Mouse (Mus musculus): ENCODE measurements around the gene Eps8l1. TPM values are rescaled to one million over a fixed set of nuclear protein-coding genes. Genes with fewer than 3 reads are reported as not detected.
"Not testable (repeated sequence)": the region's sequence is repeated elsewhere in the genome, so short reads cannot be mapped to it uniquely, and the experiment has no call there.

Gene Eps8l1
- 1 to 10 TPM; 3.2 to 3.5 TPM for total RNA-seq (2021)

DNA sequence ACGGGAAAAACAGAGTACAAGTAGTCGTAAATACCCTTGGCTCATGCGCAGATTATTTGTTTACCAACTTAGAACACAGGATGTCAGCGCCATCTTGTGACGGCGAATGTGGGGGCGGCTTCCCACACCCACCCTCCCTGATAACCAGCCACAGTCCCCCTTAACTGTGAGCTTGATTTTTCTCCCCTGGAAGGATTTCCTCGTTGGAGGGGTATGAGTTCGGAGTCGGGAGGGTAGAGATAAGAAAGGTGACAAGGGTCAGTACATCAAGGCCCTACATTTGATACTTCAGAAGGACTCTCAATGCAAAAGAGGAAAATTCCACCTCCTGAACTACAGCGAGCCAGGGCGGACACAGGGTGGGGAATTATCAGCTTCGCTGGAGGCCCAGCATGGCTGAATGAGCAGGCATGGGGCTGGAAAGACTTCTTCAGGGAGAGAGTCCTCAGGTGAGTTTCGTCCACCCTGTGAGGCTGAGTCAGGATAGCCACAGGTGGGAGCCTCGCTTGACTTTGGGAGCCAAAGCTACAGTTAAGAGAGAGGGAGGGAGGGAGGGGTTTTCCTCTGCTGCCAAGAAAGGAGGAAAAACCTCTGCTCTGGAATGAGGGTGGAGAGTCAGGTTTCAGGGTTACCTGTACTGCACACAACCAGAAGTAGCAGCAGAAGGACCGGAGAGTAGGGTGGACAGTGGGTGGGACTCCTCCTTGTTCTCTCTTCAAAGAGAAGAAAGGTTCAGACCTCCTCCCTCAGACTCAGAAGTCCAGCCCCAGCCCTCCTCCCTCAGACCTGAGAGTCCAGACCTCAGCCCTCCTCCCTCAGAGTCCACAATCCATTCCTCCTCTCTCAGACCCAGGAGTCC lies at the start of gene Eps8l1:
Eps8l1 (plus strand) TSS at position 99 of the 859 bp plus-strand sequence.
- intact Hi-C loops (cut with DNase I) = no loop called here
- no peak for DNase-seq

DNA sequence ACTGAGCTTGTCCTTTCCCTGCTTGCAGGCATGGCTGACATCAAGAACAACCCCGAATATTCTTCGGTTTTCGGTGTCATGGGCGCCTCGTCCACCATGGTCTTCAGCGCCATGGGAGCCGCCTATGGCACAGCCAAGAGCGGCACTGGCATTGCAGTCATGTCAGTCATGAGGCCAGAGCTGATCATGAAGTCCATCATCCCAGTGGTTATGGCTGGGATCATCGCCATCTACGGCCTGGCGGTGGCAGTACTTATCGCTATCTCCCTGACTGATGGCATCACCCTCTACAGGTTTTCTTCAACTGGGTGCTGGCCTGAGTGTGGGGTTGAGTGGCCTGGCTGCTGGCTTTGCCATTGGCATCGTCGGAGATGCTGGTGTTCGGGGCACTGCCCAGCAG lies 48.1 kb upstream of the Eps8l1 start:
- DNase-seq; intact Hi-C loops (cut with DNase I): not testable (repeated sequence)

DNA sequence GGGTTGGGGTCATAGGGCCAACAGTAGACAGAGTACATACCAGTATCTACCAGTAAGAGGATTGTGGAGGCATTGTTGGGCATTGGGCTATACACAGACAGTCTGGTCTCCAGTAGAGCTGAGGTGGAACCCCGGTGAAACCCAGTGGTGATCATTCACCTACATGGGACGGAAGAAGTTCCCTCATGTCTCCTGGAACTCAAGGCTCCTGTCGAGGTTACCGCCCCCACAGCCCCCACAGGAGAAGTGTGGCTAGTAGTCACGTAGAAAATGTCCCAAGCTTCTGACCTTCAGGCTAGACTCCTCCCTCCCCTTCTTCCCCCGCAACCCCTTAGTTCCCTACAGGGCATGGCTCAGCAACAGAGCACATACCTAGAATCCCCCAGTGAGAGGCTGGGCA lies 40.8 kb upstream of the Eps8l1 start:
- no peak for DNase-seq
- intact Hi-C loops (cut with DNase I) = no loop called here

DNA sequence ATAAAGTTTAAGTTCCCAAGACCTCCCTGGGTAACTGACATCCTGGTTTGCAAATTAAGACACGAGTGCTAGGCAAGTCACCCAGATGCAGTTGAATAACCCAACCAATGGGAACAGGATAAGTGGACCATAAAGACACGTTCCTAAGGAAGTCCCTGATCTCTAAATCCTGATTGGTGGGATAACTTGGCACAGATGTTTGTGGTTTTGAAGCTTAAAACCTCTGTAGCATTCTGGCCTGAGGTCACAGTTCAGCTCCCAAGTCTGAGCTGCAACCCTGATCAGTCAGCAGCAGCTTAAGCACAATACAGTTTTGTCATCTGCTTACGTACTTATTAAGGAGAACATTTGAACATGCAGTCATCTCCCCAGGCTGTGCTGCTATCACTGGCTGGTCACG lies 40.2 kb upstream of the Eps8l1 start:
- no peak for DNase-seq
- intact Hi-C loops (cut with DNase I) = no loop called here

DNA sequence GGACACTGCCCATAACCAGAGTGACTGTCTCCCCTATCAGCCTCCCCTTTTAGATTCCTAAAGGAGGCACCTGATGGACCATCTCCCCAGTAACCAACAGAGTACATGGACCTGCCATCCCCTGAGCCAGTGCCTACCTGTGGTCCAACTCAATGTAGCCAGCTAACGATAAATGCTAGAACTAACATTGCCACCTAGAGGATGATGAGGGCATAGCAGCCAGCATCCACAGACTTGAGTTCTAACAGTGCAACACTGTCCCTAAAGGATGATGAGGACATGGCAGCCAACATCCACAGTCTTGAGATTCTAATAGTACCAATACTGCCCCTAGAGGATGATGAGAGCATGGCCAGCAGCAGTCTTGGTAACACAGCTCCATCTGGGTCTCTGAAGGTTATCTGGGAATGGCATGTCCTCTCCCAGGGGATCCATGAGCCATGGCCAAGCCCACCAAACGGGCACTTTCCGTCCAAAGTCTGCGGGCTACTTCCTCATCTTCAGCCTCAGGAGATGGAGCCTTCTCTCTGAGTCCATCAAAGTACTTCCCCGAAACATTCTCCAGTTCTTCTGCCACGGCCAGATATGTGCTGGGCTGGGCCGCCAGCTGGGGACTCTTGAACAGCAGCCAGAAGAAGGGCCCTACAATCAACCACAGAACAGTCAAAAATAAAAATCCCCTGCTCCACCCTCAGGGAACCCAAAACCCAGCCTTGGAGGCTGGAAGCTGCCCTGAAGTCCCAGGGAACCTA lies 33.1 kb upstream of the Eps8l1 start:
- intact Hi-C loops (cut with DNase I) = loop anchor here (1.0 to 5.0 kb wide), 4 partner anchors 130 to 820 kb away; no protein-coding TSS in a partner anchor
- DNase-seq = peak; percentile 90 to 93

DNA sequence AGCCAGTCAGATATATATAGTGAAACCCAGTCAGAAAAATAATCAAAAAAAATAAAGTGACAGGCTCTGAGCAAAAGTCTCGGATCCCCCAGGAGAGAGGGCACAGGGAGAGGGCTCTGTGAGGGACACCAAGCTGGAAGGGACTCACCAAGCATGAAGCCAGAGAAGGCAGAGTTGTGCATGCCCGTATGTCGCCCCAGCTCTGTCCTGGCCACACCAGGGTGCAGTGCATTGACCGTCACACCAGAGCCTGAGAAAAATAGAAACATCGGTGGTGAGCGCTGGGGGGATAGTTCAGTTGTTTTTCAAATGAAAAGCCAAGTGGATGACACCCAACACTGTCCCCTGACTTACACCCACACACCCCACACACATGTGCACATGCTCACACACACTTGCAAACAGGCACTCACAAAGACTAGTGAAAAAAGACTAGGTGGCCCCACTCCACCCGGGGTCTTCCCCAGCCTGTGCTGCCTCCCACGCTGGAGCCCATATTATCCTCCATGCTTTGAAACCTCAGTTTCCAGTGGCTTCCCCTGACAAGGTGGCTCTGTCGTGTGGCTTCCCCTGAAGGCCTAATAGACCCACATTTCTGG lies 30.1 kb upstream of the Eps8l1 start:
- DNase-seq = no peak
- intact Hi-C loops (cut with DNase I) = loop anchor here (1.0 kb wide), 1 partner anchor 95 kb away; no protein-coding TSS in a partner anchor

DNA sequence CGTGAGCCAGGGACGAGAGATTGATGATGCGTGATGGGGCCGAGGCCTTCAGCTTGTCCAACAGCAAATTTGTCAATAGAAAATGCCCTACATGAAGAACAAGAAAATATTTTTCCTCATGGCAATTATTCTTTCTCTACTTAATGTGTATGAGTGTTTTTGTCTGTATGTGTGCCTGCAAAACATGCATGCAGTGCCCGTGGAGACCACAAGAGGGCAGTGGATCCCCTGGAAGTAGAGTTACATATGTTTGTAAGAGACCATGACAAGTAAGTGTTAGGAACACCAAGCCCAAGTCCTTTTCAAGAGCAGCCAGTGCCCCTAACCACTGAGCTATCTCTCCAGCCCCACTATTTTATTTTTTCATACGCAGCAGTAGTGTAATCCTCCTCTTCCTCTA lies 28.9 kb upstream of the Eps8l1 start:
- DNase-seq = peak; percentile 71 to 82
- intact Hi-C loops (cut with DNase I) = loop anchor here (1.0 kb wide), 1 partner anchor 40 kb away; no protein-coding TSS in a partner anchor

DNA sequence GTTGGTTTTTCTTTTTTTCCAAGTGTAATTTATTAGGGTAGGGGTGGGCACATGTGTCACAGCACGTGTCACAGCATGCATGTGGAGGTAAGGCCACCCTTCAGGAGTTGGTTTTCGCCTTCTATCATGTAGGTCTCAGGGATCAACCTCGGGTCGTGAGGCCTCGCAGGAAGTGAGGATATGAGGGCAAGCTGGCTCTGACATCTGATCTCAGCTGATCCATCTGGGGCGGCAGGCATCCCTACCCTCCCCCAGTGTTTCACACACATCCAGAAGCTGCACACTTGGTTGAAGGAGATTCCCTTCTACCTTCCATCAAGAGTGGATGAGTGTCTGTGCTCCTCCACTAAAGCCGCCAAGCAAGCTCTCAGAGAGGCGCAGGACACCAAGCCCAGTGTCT lies 28.4 kb upstream of the Eps8l1 start:
- intact Hi-C loops (cut with DNase I) = no loop called here
- no peak for DNase-seq

DNA sequence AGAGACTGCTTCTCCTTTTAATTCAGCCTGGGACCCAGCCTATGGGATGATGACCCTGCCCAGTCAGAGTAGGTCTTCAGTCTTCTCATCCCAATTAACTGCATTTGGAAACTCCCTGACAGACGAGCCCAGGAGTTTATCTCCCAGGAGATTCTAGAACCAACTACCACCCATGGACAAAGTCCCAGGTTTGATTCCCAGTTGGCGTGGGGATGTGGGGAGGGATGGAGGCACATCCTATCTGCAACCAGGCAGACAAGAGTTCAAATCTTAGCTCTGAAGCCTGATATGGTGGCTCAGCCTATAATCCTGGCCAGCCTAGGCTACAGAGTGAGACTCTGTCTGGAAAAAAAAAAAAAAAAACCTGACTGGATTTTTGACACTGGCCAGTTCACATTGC lies 22.8 kb upstream of the Eps8l1 start:
- intact Hi-C loops (cut with DNase I) = no loop called here
- DNase-seq = no peak

DNA sequence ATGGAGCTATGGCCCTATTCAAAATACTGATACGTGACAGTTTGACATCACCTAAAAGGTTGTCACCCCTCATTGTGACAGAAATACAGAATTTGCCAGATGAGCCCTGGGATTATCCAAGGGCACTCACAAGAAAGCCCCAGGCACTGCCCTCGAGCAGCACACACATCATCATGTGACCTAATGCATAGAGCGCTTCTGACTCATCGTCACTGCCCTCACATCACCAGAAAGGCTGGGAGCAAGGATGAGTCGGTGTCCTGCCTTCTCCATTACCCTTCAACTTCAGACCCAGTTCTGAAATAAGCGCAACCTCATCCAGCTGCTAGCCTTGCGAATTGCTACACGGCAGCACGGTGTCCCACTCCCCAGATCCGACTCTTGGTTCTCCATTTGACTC lies 19.9 kb upstream of the Eps8l1 start:
- intact Hi-C loops (cut with DNase I) = no loop called here
- DNase-seq = no peak

DNA sequence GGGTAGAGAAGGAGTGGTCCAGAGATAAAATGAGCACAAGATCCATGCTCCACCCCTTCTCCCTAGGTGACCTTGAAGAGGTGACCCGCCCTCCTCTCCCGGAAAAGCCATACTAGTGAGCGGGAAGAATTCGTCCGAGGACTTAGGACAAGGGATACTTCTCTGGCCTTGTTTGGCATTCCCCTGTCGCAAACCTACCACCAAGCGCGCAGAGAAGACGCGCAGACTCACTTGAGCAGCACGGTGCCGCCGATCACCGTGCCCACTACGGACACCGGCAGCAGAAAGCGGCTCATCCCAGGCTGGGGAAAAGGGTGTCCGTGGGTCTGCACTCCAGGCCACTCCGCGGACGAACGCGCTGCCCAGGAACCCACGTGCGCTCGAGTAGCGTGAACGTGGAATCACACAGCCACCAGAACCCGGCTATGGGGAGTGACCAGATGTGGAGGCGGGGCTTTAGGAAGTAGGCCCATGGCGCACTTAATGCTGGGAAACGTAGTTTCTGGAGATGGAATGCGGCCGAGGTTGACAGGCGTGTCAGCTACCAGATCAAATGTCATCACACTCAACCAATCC lies 15.2 kb upstream of the Eps8l1 start, which contains the start of gene Rdh13:
Rdh13 (minus strand) TSS at position 434 of the 576 bp plus-strand sequence.
- peak; percentile 94 to 95 for DNase-seq
- intact Hi-C loops (cut with DNase I) = no loop called here

DNA sequence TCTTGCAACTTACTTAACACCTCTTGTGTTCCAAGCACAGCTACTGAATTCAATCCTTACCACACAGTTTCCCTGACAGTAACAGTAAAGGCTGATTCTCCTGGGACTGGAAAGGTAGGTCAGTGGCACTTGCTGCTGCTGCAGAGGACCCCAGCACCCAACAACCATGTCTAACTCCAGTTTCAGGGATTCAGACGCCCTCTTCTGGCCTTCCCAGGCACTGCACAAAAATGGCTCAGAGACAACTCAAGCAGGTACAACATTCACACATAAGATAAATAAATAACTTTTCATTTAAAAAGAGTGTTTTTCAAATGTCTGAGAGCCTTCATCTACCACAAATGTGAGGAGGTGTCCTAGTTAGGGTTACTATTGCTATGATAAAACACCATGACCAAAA lies 13.3 kb upstream of the Eps8l1 start:
- intact Hi-C loops (cut with DNase I) = no loop called here
- no peak for DNase-seq

DNA sequence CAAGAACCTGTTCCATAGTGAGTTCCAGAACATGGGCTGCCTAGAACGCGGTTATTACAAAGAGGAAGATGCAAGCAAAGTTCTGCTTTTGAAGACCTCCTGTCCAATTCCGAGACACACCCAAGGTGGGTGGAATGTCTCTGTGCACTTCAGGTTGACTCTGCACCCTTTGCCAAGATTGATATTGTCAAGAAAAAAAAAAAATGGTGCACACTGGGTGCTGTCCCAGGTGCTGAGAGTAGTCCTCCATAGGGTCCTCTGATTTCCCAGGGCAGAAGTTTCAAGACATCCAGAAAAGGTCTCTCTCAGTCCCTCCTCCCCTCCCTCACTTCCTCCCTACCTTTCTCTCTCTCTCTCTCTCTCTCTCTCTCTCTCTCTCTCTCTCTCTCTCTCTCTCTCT lies 12.0 kb upstream of the Eps8l1 start:
- intact Hi-C loops (cut with DNase I) = no loop called here
- no peak for DNase-seq

DNA sequence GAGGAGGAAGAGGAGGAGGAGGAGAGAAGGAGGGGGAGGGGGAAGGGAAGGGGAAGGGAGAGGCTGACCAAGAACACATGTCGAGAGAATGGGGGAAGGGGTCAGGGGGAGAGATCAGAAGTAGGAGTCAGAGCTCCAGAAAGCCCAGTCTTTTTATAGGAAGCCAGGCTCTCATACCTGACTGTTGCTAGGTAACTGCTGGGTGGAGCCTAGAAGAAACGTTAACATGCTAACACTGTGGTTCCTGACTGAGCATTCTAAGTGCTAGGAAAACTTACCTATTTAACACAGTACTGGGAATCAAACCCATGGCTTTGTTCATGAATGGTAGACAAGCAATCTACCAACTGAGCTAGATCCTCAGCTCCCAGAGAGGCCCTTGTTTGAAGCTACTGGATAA lies 11.3 kb upstream of the Eps8l1 start:
- intact Hi-C loops (cut with DNase I) = no loop called here
- no peak for DNase-seq

DNA sequence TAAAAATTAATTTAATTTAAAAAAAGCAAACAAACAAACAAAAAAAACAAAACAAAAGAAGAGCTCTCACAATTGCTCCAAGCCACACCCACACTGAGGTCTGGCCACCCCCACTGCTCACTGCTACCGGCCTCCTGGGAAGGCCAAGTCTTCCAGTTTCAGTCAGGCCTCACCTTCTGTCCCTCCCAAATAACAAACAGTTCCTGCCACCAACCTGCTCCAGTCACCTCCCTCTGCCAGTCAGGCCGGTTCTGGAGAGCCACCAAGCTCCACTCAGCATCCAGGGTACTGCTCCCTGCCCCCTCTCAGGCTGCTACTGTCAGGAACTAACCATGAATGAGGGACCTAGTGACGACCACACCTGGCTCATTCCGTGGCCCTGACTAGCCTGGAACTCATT lies 7.8 kb upstream of the Eps8l1 start:
- intact Hi-C loops (cut with DNase I) = no loop called here

DNA sequence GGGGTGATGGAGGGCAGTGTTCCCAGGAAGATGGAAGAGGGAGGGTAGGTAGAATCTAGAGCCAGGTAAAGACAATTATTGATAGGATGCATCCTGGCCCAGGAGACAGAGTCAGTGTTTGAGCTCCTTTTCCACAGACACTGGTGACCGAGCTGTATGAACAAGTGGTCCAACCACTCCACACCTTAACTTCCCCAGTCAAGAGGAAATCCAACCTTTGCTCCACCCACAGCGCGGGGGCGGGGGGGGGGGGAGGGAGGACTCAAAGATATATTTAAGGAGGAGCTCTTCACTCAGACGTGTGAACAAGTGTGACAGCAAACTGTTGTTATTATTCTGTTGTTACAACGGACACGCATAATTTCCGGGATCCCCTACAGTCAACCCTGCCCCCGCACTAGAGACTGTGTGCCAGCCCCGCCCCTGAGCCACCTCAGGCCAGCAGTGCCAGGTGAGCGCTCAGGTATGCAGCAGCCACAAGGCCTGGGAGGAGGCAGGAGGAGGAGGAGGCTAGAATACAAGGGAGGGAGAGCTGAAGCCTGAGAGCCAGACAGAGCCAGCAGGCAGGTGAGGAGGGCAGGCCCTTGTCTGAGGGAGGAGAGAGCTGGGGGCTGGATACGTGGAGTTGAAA lies 3.8 kb downstream of the Eps8l1 start:
- DNase-seq = no peak
- intact Hi-C loops (cut with DNase I) = no loop called here

More for the DNA sequence above, 7.8 kb upstream of the Eps8l1 start:
- no peak for DNase-seq

DNA sequence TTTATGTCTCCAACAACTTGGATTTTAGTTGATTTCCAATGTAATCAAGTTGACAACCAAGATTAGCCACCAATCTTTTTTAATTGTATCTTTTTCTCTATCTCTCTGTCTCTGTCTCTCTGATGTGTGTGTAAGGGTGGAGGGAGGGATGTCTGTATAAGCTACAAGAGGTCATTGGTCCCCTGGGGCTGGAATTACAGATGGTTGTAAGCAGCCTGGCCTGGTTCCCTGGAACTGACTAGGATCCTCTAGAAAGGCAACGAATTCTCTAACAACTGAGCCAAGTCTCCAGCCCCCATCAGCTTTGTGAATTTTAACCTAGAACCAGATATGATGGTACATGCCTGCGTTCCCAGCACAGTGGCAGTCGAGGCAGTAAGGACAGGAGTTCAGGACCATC lies 7.3 kb downstream of the Eps8l1 start:
- intact Hi-C loops (cut with DNase I) = no loop called here

DNA sequence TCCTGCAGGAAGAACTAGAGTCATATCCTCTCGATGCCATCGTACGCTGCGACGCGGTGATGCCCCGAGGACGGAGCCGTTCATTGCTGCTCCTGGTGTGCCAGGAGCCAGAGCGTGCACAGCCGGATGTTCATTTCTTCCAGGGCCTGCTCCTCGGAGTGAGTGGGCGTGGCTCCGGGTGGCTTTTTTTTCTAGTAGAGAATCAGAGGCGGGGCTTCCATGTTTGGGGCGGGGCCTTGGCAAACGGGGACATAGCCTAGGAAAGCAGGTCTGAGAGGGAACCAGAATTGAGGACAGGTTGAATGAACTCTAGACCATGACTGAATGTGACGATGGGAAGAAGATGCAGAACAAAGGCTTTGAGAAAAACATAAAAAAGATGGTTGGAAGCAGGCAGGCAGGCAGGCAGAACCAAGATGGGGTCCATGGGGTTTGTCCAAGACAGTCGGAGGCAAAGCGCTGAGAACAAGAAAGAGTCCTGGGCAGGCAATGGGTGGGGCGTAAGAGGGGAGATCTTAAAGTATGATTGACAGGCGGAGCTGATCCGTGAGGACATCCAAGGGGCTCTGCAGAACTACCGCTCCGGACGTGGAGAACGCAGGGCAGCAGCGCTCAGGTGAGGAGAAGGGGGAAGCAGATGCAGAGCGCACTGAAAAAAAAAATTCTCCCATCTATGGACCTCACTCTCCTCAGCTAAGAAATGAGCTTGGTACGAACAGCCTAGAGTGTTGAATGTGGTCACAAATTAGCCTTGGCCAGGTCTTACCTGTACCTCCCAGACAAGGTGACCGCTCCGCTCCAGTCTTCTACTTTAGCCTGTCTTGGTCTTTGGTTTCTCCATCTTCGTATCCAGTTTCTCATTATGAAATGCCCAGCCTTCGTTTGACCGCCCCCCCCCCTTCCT lies 10.1 kb downstream of the Eps8l1 start:
- DNase-seq = peak; percentile 59 to 72
- intact Hi-C loops (cut with DNase I) = loop anchor here (1.0 to 10.0 kb wide), 3 partner anchors 39 to 806 kb away; partner anchors contain the start of gene Leng1

More for the DNA sequence above, 7.3 kb downstream of the Eps8l1 start:
- no peak for DNase-seq

DNA sequence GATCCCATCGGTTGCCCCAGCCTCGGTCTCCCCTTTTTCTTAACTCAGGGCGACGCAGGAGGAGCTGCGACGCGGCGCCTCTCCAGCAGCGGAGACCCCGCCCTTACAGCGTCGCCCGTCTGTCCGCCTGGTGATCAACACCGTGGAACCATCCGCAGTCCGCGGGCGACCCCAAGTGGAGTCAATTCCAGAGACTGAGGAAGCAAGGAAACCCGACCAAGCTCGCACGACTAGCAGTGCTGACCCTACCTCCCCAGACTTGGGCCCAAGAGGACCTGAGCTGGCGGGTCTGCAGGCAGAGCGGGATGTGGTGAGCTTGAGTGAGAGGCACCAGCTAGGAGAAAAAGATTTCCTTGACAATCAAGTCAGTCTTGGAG lies 10.7 kb downstream of the Eps8l1 start:
- peak; percentile 91 for DNase-seq
- intact Hi-C loops (cut with DNase I) = loop anchor here (1.0 to 10.0 kb wide), 3 partner anchors 40 to 806 kb away; partner anchors contain the start of gene Leng1

Data from heart, postnatal 10 days (tissue).